Mouse (Mus musculus): ENCODE measurements around the gene Ttc34. TPM values are rescaled to one million over a fixed set of nuclear protein-coding genes. Genes with fewer than 3 reads are reported as not detected.
A peak's percentile ranks its signal among the peaks of the same experiment; 100 is the strongest.

Ttc34 gene
- total and polyA plus RNA-seq, 2 experiments from 2014 or later: 3.3 to 3.9 TPM

GRCm38 (mm10) chr4:154836183-154836915 is 910 bp upstream of the Ttc34 start:
- Histone ChIP-seq H3K4me3 (ENCODE audit: low read depth, low read length) (no peak overlapping the region), H3K4me1 (ENCODE audit: insufficient read depth, low read length) (no peaks in the 10 kb centered on the region), H3K9ac (replicated peaks; ENCODE audit: low read length, poor library complexity, severe bottlenecking) (no peak overlapping the region), H3K27ac (ENCODE audit: low read depth, low read length) (no peak overlapping the region), H3K27me3 (ENCODE audit: insufficient read depth, low read length) (no peaks in the 10 kb centered on the region; the same call in 1 of the 2 replicates), H3K9me3 (ENCODE audit: low read length) (no peaks in the 10 kb centered on the region), H3K36me3 (ENCODE audit: insufficient read depth, low read length) (no peaks in the 10 kb centered on the region), H3K4me2 (ENCODE audit: low read depth, low read length, poor library complexity, severe bottlenecking) (no peak overlapping the region)
- DNase-seq (ENCODE audit: low spot score): no peak
- TF ChIP-seq CTCF (IDR thresholded peaks at IDR 0.05): no peak
- WGBS: 64% methylated on average over 7 of the region's 7 CpGs
- no peak for ATAC-seq (ENCODE audit: low FRiP score)

GRCm38 (mm10) chr4:154838741-154839140 is 1.5 kb downstream of the Ttc34 start:
- H3K27me3 ChIP-seq (ENCODE audit: insufficient read depth, low read length): no peaks in the 10 kb centered on the region; the same call in 1 of the 2 replicates
- H3K4me3 ChIP-seq (ENCODE audit: low read depth, low read length): no peak overlapping the region
- ATAC-seq (ENCODE audit: low FRiP score): no peak
- no peaks in the 10 kb centered on the region for H3K36me3 ChIP-seq (ENCODE audit: insufficient read depth, low read length)
- no peak for TF ChIP-seq CTCF (IDR thresholded peaks at IDR 0.05)
- no peak for DNase-seq (ENCODE audit: low spot score)
- no peak overlapping the region for H3K9ac ChIP-seq (replicated peaks; ENCODE audit: low read length, poor library complexity, severe bottlenecking)
- no peak overlapping the region for H3K27ac ChIP-seq (ENCODE audit: low read depth, low read length)
- H3K4me2 ChIP-seq (ENCODE audit: low read depth, low read length, poor library complexity, severe bottlenecking): no peak overlapping the region
- H3K4me1 ChIP-seq (ENCODE audit: insufficient read depth, low read length): no peaks in the 10 kb centered on the region
- 88% methylated on average over 13 of the region's 13 CpGs for WGBS
- no peaks in the 10 kb centered on the region for H3K9me3 ChIP-seq (ENCODE audit: low read length)

DNA sequence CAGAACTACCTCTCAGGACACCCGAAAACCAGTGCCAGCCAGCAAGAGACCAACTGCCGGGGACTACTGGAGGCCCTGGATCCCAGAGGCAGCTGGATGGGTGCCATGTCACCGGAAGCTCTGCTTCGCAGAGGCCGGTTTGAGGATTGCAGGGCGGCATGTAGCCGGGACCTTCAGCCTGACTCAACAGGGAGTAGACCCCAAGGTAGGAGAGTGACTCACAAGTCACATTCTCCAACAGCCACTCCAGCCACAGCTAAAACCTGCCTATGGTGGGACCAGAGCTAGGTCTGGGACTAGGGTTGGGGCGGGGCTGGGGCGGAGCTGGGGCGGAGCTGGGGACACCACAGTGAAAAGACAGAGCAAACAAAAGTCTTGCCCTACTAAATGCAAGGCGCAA is 2.1 kb downstream of the Ttc34 start:
- Histone ChIP-seq H3K4me1 (ENCODE audit: insufficient read depth, low read length) (no peaks in the 10 kb centered on the region), H3K4me3 (ENCODE audit: low read depth, low read length) (no peak overlapping the region), H3K4me2 (ENCODE audit: low read depth, low read length, poor library complexity, severe bottlenecking) (no peak overlapping the region), H3K9ac (replicated peaks; ENCODE audit: low read length, poor library complexity, severe bottlenecking) (no peak overlapping the region), H3K27me3 (ENCODE audit: insufficient read depth, low read length) (no peaks in the 10 kb centered on the region; the same call in 1 of the 2 replicates), H3K9me3 (ENCODE audit: low read length) (no peaks in the 10 kb centered on the region), H3K27ac (ENCODE audit: low read depth, low read length) (no peak overlapping the region), H3K36me3 (ENCODE audit: insufficient read depth, low read length) (no peaks in the 10 kb centered on the region)
- DNase-seq (ENCODE audit: low spot score) (no peak), ATAC-seq (ENCODE audit: low FRiP score) (no peak)
- no peak for TF ChIP-seq CTCF (IDR thresholded peaks at IDR 0.05)
- WGBS: 41% methylated on average over 11 of the region's 11 CpGs

DNA sequence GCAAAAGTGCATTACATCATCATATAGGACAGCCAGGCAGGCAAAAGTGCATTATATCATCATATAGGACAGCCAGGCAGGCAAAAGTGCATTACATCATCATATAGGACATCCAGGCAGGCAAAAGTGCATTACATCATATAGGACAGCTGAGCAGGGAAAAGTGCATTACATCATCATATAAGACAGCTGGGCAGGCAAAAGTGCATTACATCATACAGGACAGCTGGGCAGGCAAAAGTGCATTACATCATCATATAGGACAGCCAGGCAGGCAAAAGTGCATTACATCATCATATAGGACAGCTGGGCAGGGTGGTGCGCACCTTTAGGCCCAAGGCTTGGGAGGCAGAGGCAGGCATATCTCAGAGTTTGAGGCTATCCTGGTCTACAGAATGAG is 15.4 kb downstream of the Ttc34 start:
- Histone ChIP-seq H3K36me3 (ENCODE audit: insufficient read depth, low read length) (no peaks in the 10 kb centered on the region), H3K4me1 (ENCODE audit: insufficient read depth, low read length) (0 out of 2 replicates have a peak, but pooled peaks cover 4% of the 10 kb centered on the region), H3K4me2 (ENCODE audit: low read depth, low read length, poor library complexity, severe bottlenecking) (no peak overlapping the region), H3K9me3 (ENCODE audit: low read length) (no peaks in the 10 kb centered on the region), H3K27ac (ENCODE audit: low read depth, low read length) (no peak overlapping the region), H3K9ac (replicated peaks; ENCODE audit: low read length, poor library complexity, severe bottlenecking) (no peak overlapping the region), H3K27me3 (ENCODE audit: insufficient read depth, low read length) (peaks cover 4% of the 10 kb centered on the region; the same call in 1 of the 2 replicates), H3K4me3 (ENCODE audit: low read depth, low read length) (no peak overlapping the region)
- 95% methylated on average over 1 of the region's 1 CpGs for WGBS
- TF ChIP-seq CTCF (IDR thresholded peaks at IDR 0.05): no peak
- DNase-seq (ENCODE audit: low spot score) (no peak), ATAC-seq (ENCODE audit: low FRiP score) (no peak)

DNA sequence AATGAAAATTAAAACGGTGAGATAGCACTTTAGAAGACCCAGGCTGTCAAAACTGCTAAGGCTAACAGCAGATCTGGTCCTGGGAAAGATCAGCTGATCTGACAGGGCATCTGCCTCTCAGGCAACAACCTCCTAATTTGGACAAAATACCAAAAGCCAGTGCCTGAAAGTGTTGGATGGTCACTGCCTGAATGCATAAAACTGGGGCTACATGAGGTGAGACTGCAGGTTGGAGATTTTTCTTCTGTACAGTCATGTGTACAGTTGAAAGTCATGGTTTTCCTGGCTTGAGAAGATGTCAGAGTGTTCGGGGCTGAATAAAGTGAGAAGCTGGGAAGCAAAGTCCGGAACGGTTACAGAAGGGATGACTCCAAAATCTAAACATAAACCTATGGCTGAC is 16.6 kb downstream of the Ttc34 start:
- 82% methylated on average over 4 of the region's 4 CpGs for WGBS
- Histone ChIP-seq H3K36me3 (ENCODE audit: insufficient read depth, low read length) (no peaks in the 10 kb centered on the region), H3K4me3 (ENCODE audit: low read depth, low read length) (no peak overlapping the region), H3K27me3 (ENCODE audit: insufficient read depth, low read length) (peaks cover 4% of the 10 kb centered on the region; the same call in 1 of the 2 replicates), H3K4me1 (ENCODE audit: insufficient read depth, low read length) (0 out of 2 replicates have a peak, but pooled peaks cover 4% of the 10 kb centered on the region), H3K9me3 (ENCODE audit: low read length) (no peaks in the 10 kb centered on the region), H3K4me2 (ENCODE audit: low read depth, low read length, poor library complexity, severe bottlenecking) (no peak overlapping the region), H3K9ac (replicated peaks; ENCODE audit: low read length, poor library complexity, severe bottlenecking) (no peak overlapping the region), H3K27ac (ENCODE audit: low read depth, low read length) (no peak overlapping the region)
- ATAC-seq (ENCODE audit: low FRiP score): no peak
- no peak for TF ChIP-seq CTCF (IDR thresholded peaks at IDR 0.05)
- DNase-seq (ENCODE audit: low spot score): no peak

DNA sequence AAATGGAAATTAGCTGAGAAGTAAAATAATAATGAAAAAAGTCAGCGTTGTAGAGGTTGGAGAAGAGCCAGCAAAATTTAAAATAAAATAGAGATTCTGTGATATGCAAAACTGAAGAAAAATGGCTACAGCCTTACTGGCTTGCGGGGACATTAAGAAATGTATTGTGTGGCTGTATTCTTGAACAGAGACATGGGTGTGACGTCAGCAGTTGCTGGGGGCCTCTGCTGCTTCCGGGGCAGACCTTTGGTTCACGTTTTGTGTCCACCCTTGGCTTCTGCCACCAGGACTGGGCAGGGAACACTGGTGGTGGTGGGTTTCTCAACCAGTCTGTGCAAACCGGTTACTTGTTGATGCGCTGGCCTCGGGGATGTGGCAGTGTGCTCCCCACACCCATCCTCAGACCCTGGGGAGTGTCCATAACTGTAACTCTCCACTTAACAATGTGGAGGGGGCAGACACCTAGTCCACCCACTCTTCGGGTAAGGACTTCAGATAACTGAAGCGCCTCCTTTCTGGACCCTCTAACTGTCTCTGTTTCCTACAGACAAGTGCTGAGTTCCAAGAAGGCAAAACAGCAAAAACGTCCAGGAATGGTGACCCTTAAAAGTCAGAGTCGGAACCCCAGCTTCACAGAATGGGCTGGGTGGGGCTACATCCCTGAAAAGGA is 17.6 kb downstream of the Ttc34 start:
- no peak for DNase-seq (ENCODE audit: low spot score)
- H3K4me3 ChIP-seq (ENCODE audit: low read depth, low read length): peak overlapping the region; percentile 54
- H3K27me3 ChIP-seq (ENCODE audit: insufficient read depth, low read length): peaks cover 4% of the 10 kb centered on the region; the same call in 1 of the 2 replicates
- peak overlapping the region; percentile 76 for H3K4me2 ChIP-seq (ENCODE audit: low read depth, low read length, poor library complexity, severe bottlenecking)
- 0 out of 2 replicates have a peak, but pooled peaks cover 4% of the 10 kb centered on the region for H3K4me1 ChIP-seq (ENCODE audit: insufficient read depth, low read length)
- 54% methylated on average over 12 of the region's 12 CpGs for WGBS
- H3K27ac ChIP-seq (ENCODE audit: low read depth, low read length): peak overlapping the region; percentile 96
- ATAC-seq (ENCODE audit: low FRiP score): no peak
- H3K9ac ChIP-seq (replicated peaks; ENCODE audit: low read length, poor library complexity, severe bottlenecking): peak overlapping the region; percentile 81
- H3K36me3 ChIP-seq (ENCODE audit: insufficient read depth, low read length): no peaks in the 10 kb centered on the region
- no peak for TF ChIP-seq CTCF (IDR thresholded peaks at IDR 0.05)
- H3K9me3 ChIP-seq (ENCODE audit: low read length): no peaks in the 10 kb centered on the region

Measured in midbrain, postnatal 0 days (tissue).